Mouse (Mus musculus) T-helper 2 cell (primary cell): ENCODE results near the gene Scamp3.

ENCODE experiments used
- in situ Hi-C: fragments of 300-600 bp; cut with MboI, MseI; formaldehyde crosslinking; loops from one replicate; pipeline ENCODE4 v1.15.1; 2025; ENCODE audit warnings: high pct_unique_total_duplicates

Scamp3 gene

GRCm38 (mm10) chr3:89225918-89226317, 48.6 kb downstream of the Scamp3 start:
- in situ Hi-C loops = no loop called here

- in situ Hi-C loops = no loop called here
These were observed 49.1 kb downstream of the Scamp3 start for GRCm38 (mm10) chr3:89226361-89226760.

GRCm38 (mm10) chr3:89226900-89227299, 49.6 kb downstream of the Scamp3 start, which contains the start of gene Mtx1:
Mtx1 (minus strand) TSS chr3:89227088.
- in situ Hi-C loops = no loop called here

GRCm38 (mm10) chr3:89227307-89228179, 50.3 kb downstream of the Scamp3 start:
- in situ Hi-C loops = no loop called here

- in situ Hi-C loops = no loop called here
These were observed 50.9 kb downstream of the Scamp3 start for GRCm38 (mm10) chr3:89228180-89228549.

GRCm38 (mm10) chr3:89228836-89229235, 51.6 kb downstream of the Scamp3 start, which contains the start of gene Muc1:
Muc1 (plus strand) TSS chr3:89229057.
- in situ Hi-C loops = no loop called here

- in situ Hi-C loops = no loop called here
These were observed 52.0 kb downstream of the Scamp3 start for GRCm38 (mm10) chr3:89229276-89229675.

- in situ Hi-C loops = no loop called here
These were observed 53.3 kb downstream of the Scamp3 start for GRCm38 (mm10) chr3:89230561-89230960.

- in situ Hi-C loops = no loop called here
These were observed 54.1 kb downstream of the Scamp3 start for GRCm38 (mm10) chr3:89231345-89231744.

GRCm38 (mm10) chr3:89231772-89232275, 54.6 kb downstream of the Scamp3 start:
- in situ Hi-C loops = no loop called here
